Comparison of ENCODE assay signal across 8 mouse cellular contexts in the genomic region with DNA sequence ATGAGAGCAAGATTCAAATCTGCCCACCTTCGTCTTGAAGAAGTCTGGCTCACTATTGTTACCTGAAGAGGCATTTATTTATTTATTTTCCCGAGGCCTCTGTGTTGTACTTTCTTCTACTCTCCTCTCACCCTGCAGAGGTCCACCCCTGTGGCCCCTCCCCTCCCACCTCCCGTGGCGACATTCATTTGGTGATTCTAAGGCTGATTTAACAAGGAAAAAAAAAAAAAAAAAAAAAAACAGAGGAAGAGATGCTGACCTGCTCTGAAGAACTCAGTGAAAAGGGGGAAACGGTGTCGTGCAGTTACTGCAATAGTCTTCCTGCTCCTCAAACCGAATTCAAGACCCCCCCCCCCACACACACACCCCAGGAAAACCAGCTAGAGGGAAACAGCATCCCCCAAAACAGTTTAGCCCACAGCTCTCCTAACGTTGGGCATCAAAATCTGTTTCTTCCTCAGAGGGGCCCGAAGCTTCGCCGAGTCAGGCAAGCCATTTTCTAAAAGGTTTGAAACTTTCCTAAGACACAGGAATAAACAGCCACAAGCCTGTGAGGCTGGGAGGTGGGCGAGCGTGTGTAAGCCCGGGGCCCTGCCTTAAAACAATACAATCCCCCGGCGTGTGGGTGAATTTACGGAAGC. TPM values are rescaled to one million over a fixed set of nuclear protein-coding genes. Genes with fewer than 3 reads are reported as not detected.
A peak's percentile ranks its signal among the peaks of the same experiment; 100 is the strongest.
DNase-seq lines count a peak whose midpoint lies in the region; ATAC-seq and TF ChIP-seq lines count a peak whose summit lies in the region.

No protein-coding gene starts in this region.

- no peak for TF ChIP-seq POLR2A in myocyte (IDR thresholded peaks at IDR 0.05; ENCODE audit: insufficient read length, low read depth)

- peak overlapping the region; percentile 63 for H3K4me3 ChIP-seq in brown adipose tissue, adult 24 weeks (ENCODE audit: insufficient read depth, low read depth, low read length)
- H3K4me3 ChIP-seq in hindbrain, embryonic 16.5 days (ENCODE audit: low read length) = peak overlapping the region; percentile 78
- H3K4me3 ChIP-seq in myocyte = peak overlapping the region; percentile 18

- H3K9me3 ChIP-seq in hindbrain, embryonic 16.5 days (ENCODE audit: control insufficient read depth, low read length) = no peaks in the 10 kb centered on the region

- ATAC-seq in hindbrain, embryonic 16.5 days = no peak
- ATAC-seq in megakaryocyte-erythroid progenitor cell, adult 5-6 weeks (replicated peaks; ENCODE audit: low FRiP score, low TSS enrichment, poor library complexity, severe bottlenecking) = no peak

- no peaks in the 10 kb centered on the region for H3K79me2 ChIP-seq in myocyte (ENCODE audit: control insufficient read depth, insufficient read depth)

- no peak overlapping the region for H3K27ac ChIP-seq in brown adipose tissue, adult 24 weeks (replicated peaks; ENCODE audit: low read depth, low read length)
- H3K27ac ChIP-seq in hindbrain, embryonic 16.5 days (ENCODE audit: low read depth, low read length) = peak overlapping the region; percentile 91

- H3K27me3 ChIP-seq in hindbrain, embryonic 16.5 days (replicated peaks; ENCODE audit: control insufficient read depth, insufficient read depth, low read length) = no peaks in the 10 kb centered on the region
- H3K27me3 ChIP-seq in myocyte (ENCODE audit: control insufficient read depth, insufficient read depth, insufficient read length) = peaks cover 64% of the 10 kb centered on the region

- H3K36me3 ChIP-seq in hindbrain, embryonic 16.5 days (ENCODE audit: control insufficient read depth, insufficient read depth, low read length) = no peaks in the 10 kb centered on the region
- H3K36me3 ChIP-seq in myocyte (ENCODE audit: control insufficient read depth, insufficient read depth) = no peaks in the 10 kb centered on the region

- peak; percentile 16 to 67 for DNase-seq in layer of hippocampus, adult 18-20 months (ENCODE audit: low spot score in 2 of 2)
- no peak for DNase-seq in layer of hippocampus, adult 11-12 months (ENCODE audit: low spot score)
- no peak for DNase-seq in cerebellum, adult 9-11 months
- no peak for DNase-seq in kidney, postnatal 36 days

- H3ac ChIP-seq in myocyte (ENCODE audit: control insufficient read depth, insufficient read length) = no peak overlapping the region

- H3K4me2 ChIP-seq in hindbrain, embryonic 16.5 days (ENCODE audit: low read length) = peak overlapping the region; percentile 84
- peak overlapping the region; percentile 95 for H3K4me2 ChIP-seq in myocyte (ENCODE audit: low read depth)

- H3K4me1 ChIP-seq in brown adipose tissue, adult 24 weeks (ENCODE audit: control insufficient read depth, insufficient read depth, insufficient read length, low read length) = peaks cover 8% of the 10 kb centered on the region
- H3K4me1 ChIP-seq in hindbrain, embryonic 16.5 days (ENCODE audit: control insufficient read depth, insufficient read depth, low read depth, low read length) = peaks cover 4% of the 10 kb centered on the region

- 1% methylated on average over 17 of the region's 17 CpGs for WGBS in hindbrain, embryonic 16.5 days

- peak overlapping the region; percentile 86 for H3K9ac ChIP-seq in hindbrain, embryonic 16.5 days (ENCODE audit: low read depth, low read length)

TF ChIP-seq in myocyte, 11 proteins besides CTCF, POLR2A, EP300 and RAD21:
- TF ChIP-seq CEBPB (IDR thresholded peaks at IDR 0.05; ENCODE audit: insufficient read depth, poor library complexity, severe bottlenecking) (no peak), E2F4 (IDR thresholded peaks at IDR 0.05; ENCODE audit: insufficient read depth) (no peak), TCF3 (IDR thresholded peaks at IDR 0.05; ENCODE audit: insufficient read length, low read depth) (no peak), SRF (IDR thresholded peaks at IDR 0.05; ENCODE audit: control insufficient read depth, insufficient read length, low read depth) (no peak), POLR2AphosphoS2 (IDR thresholded peaks at IDR 0.05; ENCODE audit: insufficient read length, low read depth) (no peak), MAX (IDR thresholded peaks at IDR 0.05; ENCODE audit: low read depth) (no peak)

RNA-seq across cellular contexts. Expression of a gene that starts 0.8 kb away (rescaled TPM):
- total RNA-seq in layer of hippocampus, adult 18-20 months (2021) = 1 to 10 TPM; 1.0 to 1.5 TPM
- not detected in 2 replicates for polyA plus RNA-seq in brown adipose tissue, adult 24 weeks (2012; ENCODE audit: insufficient read depth, insufficient read length, missing spikeins)
- polyA plus RNA-seq in hindbrain, embryonic 16.5 days (2015; fragmentation: Nextera tagmentation; extraction: Ambion mirVana) = 0.21 TPM in 1 of 2 replicates, not detected in the other
- polyA plus RNA-seq in myocyte (2012; fragmentation: generic; extraction: Trizol) = not detected
- total RNA-seq in megakaryocyte-erythroid progenitor cell, adult 5-6 weeks (2014; fragmentation: Nextera tagmentation) = not detected in 2 replicates
- not detected in 2 replicates for total RNA-seq in megakaryocyte-erythroid progenitor cell, adult 5-6 weeks (2017)

RNA-seq across cellular contexts. Expression of a gene that starts 2.2 kb away (rescaled TPM):
- 100 to 1,000 TPM in 1 of 2 experiments, 10 to 100 TPM in 1; 98.5 to 108 TPM for total RNA-seq in layer of hippocampus, adult 18-20 months (2021)
- polyA plus RNA-seq in brown adipose tissue, adult 24 weeks (2012; ENCODE audit: insufficient read depth, insufficient read length, missing spikeins) = not detected in 2 replicates
- polyA plus RNA-seq in hindbrain, embryonic 16.5 days (2015; fragmentation: Nextera tagmentation; extraction: Ambion mirVana) = 97.9 and 105 TPM in 2 replicates
- not detected for polyA plus RNA-seq in myocyte (2012; fragmentation: generic; extraction: Trizol)
- total RNA-seq in megakaryocyte-erythroid progenitor cell, adult 5-6 weeks (2014; fragmentation: Nextera tagmentation) = 194 and 225 TPM in 2 replicates
- 69.3 and 74.2 TPM in 2 replicates for total RNA-seq in megakaryocyte-erythroid progenitor cell, adult 5-6 weeks (2017)

Comparison
In these comparisons a context has a peak if more than half of its experiments do, and no peak if none do; other contexts are left out.
1. DNase-seq: peak in layer of hippocampus, adult 18-20 months (2 of 2); none in layer of hippocampus, adult 11-12 months (single experiment), cerebellum, adult 9-11 months (single experiment) and kidney, postnatal 36 days (0 of 2).
2. H3K4me3 ChIP-seq: peak in every context shown above with its lines; median percentile 78 in hindbrain, embryonic 16.5 days; 63 in brown adipose tissue, adult 24 weeks; 18 in myocyte.
3. RNA of a gene that starts 2.2 kb away (polyA plus RNA-seq): 97.9 to 105 TPM in hindbrain, embryonic 16.5 days; not detected in brown adipose tissue, adult 24 weeks and not detected in myocyte (single experiment); every median in the first group is over 10 times any median in the second.